Mouse (Mus musculus): ENCODE results near the gene Mrpl4. TPM values are rescaled to one million over a fixed set of nuclear protein-coding genes. Genes with fewer than 3 reads are reported as not detected.

The Mrpl4 gene
- total and polyA plus RNA-seq, 3 experiments: 280 to 474 TPM; not detected in 1

DNA sequence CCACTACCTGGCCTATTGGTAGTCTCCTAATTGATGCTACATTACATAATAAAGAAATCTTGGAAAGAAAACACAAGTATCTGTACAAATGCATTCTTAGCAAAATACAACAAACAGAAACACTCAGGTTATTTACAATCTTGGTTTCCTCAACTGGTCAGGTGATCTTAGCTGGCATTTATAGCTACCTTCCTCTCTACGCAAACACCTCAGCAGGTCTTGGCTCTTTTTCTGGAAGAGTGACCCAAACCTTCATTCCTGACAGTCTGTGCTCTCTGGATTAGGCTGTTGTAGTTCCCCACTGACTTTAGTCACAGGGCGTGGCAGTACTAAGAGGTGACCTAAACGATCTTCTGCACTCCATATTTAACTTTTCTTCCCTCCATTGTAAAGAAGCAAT is 42.7 kb downstream of the Mrpl4 start:
- H3K9me3 ChIP-seq (replicated peaks; ENCODE audit: insufficient read depth, low read length): no peaks in the 10 kb centered on the region
- H3K4me3 ChIP-seq (ENCODE audit: control insufficient read depth in 1 of 2, insufficient read depth in 1 of 2, low read depth in 2 of 2, low read length in 2 of 2): no peak overlapping the region
- no peaks in the 10 kb centered on the region for H3K27me3 ChIP-seq (ENCODE audit: control insufficient read depth in 1 of 2, insufficient read depth in 2 of 2, low read length in 2 of 2)
- no peaks in the 10 kb centered on the region for H3K79me2 ChIP-seq (ENCODE audit: control insufficient read depth, insufficient read depth, low read length, poor library complexity)
- no peak overlapping the region for H3K9ac ChIP-seq (ENCODE audit: control insufficient read depth, low read depth, low read length, poor library complexity, severe bottlenecking)
- DNase-seq (ENCODE audit: low read depth, low spot score): no peak
- TF ChIP-seq POLR2AphosphoS2 (IDR thresholded peaks at IDR 0.05; ENCODE audit: low read length) (no peak), POLR2AphosphoS5 (IDR thresholded peaks at IDR 0.05; ENCODE audit: borderline replicate concordance, low read depth, low read length) (no peak), MEF2A (IDR thresholded peaks at IDR 0.05; ENCODE audit: extremely low read depth, insufficient replicate concordance, low read depth, low read length, poor library complexity, severe bottlenecking) (no peak), RCOR1 (IDR thresholded peaks at IDR 0.05; ENCODE audit: low read depth, low read length) (0 out of 2 replicates have a peak, but pooled peaks have one; percentile 31), GABPA (IDR thresholded peaks at IDR 0.05; ENCODE audit: low read depth, low read length) (no peak), MAX (IDR thresholded peaks at IDR 0.05; ENCODE audit: low read length) (peak; percentile 23; the same call in 1 of the 2 replicates), ZNF384 (IDR thresholded peaks at IDR 0.05; ENCODE audit: low read depth, low read length) (no peak), HCFC1 (IDR thresholded peaks at IDR 0.05; ENCODE audit: low read depth, low read length) (no peak), ZC3H11A (IDR thresholded peaks at IDR 0.05; ENCODE audit: low read depth, low read length) (0 out of 2 replicates have a peak, but pooled peaks have one; percentile 26), MXI1 (IDR thresholded peaks at IDR 0.05; ENCODE audit: low read depth, low read length) (peak; percentile 64; the same call in 1 of the 2 replicates), SMC3 (IDR thresholded peaks at IDR 0.05; ENCODE audit: low read depth, low read length) (no peak), TCF12 (IDR thresholded peaks at IDR 0.05; ENCODE audit: low read depth, low read length) (0 out of 2 replicates have a peak, but pooled peaks have one; percentile 9), NRF1 (IDR thresholded peaks at IDR 0.05; ENCODE audit: insufficient read depth, low read depth, low read length, poor library complexity, severe bottlenecking) (no peak), EP300 (IDR thresholded peaks at IDR 0.05; ENCODE audit: low read depth in 1 of 2, low read length in 2 of 2) (peak in 1 of 2 experiments; percentile 58; a peak in 1 of 4 replicates), MYC (IDR thresholded peaks at IDR 0.05; ENCODE audit: low read depth, low read length) (peak; percentile 29; the same call in 1 of the 2 replicates), SIN3A (IDR thresholded peaks at IDR 0.05; ENCODE audit: low read length) (peak; percentile 56; the same call in 1 of the 2 replicates), POLR2A (IDR thresholded peaks at IDR 0.05; ENCODE audit: control insufficient read depth in 1 of 2, insufficient read depth in 1 of 2, low read depth in 1 of 2, low read length in 2 of 2, poor library complexity in 1 of 2) (no peak), USF1 (IDR thresholded peaks at IDR 0.05; ENCODE audit: low read depth, low read length) (peak; percentile 55; the same call in 1 of the 2 replicates), NELFE (IDR thresholded peaks at IDR 0.05; ENCODE audit: low read depth, low read length) (0 out of 2 replicates have a peak, but pooled peaks have one; percentile 26)
- peaks cover 25 to 37% of the 10 kb centered on the region in 2 experiments for H3K4me1 ChIP-seq (ENCODE audit: control insufficient read depth in 1 of 2, insufficient read depth in 2 of 2, low read length in 2 of 2)
- H3K36me3 ChIP-seq (ENCODE audit: control insufficient read depth in 1 of 2, insufficient read depth in 2 of 2, low read length in 2 of 2): peaks cover 0 to 37% of the 10 kb centered on the region in 2 experiments; a peak in 2 of 4 replicates
- H3K27ac ChIP-seq (ENCODE audit: control insufficient read depth, low read depth, low read length): no peak overlapping the region

DNA sequence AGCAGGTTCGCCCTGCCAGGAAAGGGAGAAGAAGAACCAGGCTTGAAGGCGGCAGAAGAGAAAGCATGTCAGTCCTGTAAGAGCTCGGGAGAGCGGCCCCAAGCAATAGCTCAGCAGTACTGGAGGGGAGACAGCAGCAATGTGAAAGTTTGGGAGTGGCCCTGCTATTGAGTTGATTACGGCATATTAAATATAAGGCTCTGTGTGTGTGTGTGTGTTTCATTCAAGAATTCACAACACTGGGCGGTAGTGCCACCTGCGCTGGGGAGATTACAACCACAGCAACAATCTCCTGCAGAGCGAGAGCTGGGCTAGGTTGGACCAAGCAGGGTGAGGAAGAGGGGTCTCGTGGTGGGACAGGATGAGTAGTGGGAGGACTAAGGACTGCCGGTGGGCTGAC is 49.0 kb downstream of the Mrpl4 start:
- no peaks in the 10 kb centered on the region for H3K79me2 ChIP-seq (ENCODE audit: control insufficient read depth, insufficient read depth, low read length, poor library complexity)
- peaks cover 0 to 13% of the 10 kb centered on the region in 2 experiments; a peak in 2 of 4 replicates for H3K36me3 ChIP-seq (ENCODE audit: control insufficient read depth in 1 of 2, insufficient read depth in 2 of 2, low read length in 2 of 2)
- peaks cover 15 to 24% of the 10 kb centered on the region in 2 experiments for H3K4me1 ChIP-seq (ENCODE audit: control insufficient read depth in 1 of 2, insufficient read depth in 2 of 2, low read length in 2 of 2)
- H3K27ac ChIP-seq (ENCODE audit: control insufficient read depth, low read depth, low read length): peak overlapping the region; percentile 5; the same call in 1 of the 2 replicates
- peak overlapping the region; percentile 54 to 60 for H3K4me3 ChIP-seq (ENCODE audit: control insufficient read depth in 1 of 2, insufficient read depth in 1 of 2, low read depth in 2 of 2, low read length in 2 of 2)
- no peaks in the 10 kb centered on the region for H3K27me3 ChIP-seq (ENCODE audit: control insufficient read depth in 1 of 2, insufficient read depth in 2 of 2, low read length in 2 of 2)
- DNase-seq (ENCODE audit: low read depth, low spot score): peak; percentile 95
- H3K9ac ChIP-seq (ENCODE audit: control insufficient read depth, low read depth, low read length, poor library complexity, severe bottlenecking): peak overlapping the region; percentile 57
- H3K9me3 ChIP-seq (replicated peaks; ENCODE audit: insufficient read depth, low read length): no peaks in the 10 kb centered on the region
- TF ChIP-seq ZKSCAN1 (IDR thresholded peaks at IDR 0.05; ENCODE audit: low read depth, low read length) (0 out of 2 replicates have a peak, but pooled peaks have one; percentile 26), POLR2A (IDR thresholded peaks at IDR 0.05; ENCODE audit: control insufficient read depth in 1 of 2, insufficient read depth in 1 of 2, low read depth in 1 of 2, low read length in 2 of 2, poor library complexity in 1 of 2) (0 out of 4 replicates have a peak, but pooled peaks of 1 of the 2 experiments have one; percentile 33), NELFE (IDR thresholded peaks at IDR 0.05; ENCODE audit: low read depth, low read length) (peak; percentile 27; the same call in 1 of the 2 replicates), UBTF (IDR thresholded peaks at IDR 0.05; ENCODE audit: borderline replicate concordance, insufficient read depth, low read depth, low read length) (0 out of 2 replicates have a peak, but pooled peaks have one; percentile 74), GABPA (IDR thresholded peaks at IDR 0.05; ENCODE audit: low read depth, low read length) (0 out of 2 replicates have a peak, but pooled peaks have one; percentile 0), MAFK (IDR thresholded peaks at IDR 0.05; ENCODE audit: borderline replicate concordance, low read depth, low read length) (no peak; the same call in 1 of the 2 replicates), ETS1 (IDR thresholded peaks at IDR 0.05; ENCODE audit: low read depth, low read length) (peak; percentile 92), MEF2A (IDR thresholded peaks at IDR 0.05; ENCODE audit: extremely low read depth, insufficient replicate concordance, low read depth, low read length, poor library complexity, severe bottlenecking) (peak; percentile 35; the same call in 1 of the 2 replicates), CHD2 (IDR thresholded peaks at IDR 0.05; ENCODE audit: low read length) (no peak; the same call in 1 of the 2 replicates), MAX (IDR thresholded peaks at IDR 0.05; ENCODE audit: low read length) (peak; percentile 76), ELF1 (IDR thresholded peaks at IDR 0.05; ENCODE audit: low read depth, low read length) (peak; percentile 29; the same call in 1 of the 2 replicates), ZNF384 (IDR thresholded peaks at IDR 0.05; ENCODE audit: low read depth, low read length) (no peak), USF2 (IDR thresholded peaks at IDR 0.05; ENCODE audit: borderline replicate concordance in 1 of 2, insufficient read depth in 1 of 2, low read depth in 1 of 2, low read length in 2 of 2) (no peak), HCFC1 (IDR thresholded peaks at IDR 0.05; ENCODE audit: low read depth, low read length) (peak; percentile 67), RAD21 (IDR thresholded peaks at IDR 0.05; ENCODE audit: low read depth, low read length) (no peak; the same call in 1 of the 2 replicates), POLR2AphosphoS5 (IDR thresholded peaks at IDR 0.05; ENCODE audit: borderline replicate concordance, low read depth, low read length) (no peak)
